Mouse (Mus musculus) megakaryocyte progenitor cell, adult 5-6 weeks (primary cell): ENCODE data around the gene Dennd6b. TPM values are rescaled to one million over a fixed set of nuclear protein-coding genes. Genes with fewer than 3 reads are reported as not detected.

ENCODE experiments used
- ATAC-seq: replicated peaks from 2 replicates; pipeline ENCODE4 v1.8.0; 2016; ENCODE audit warnings: mild to moderate bottlenecking, moderate TSS enrichment, inconsistent platforms; ENCODE audit not compliant: poor library complexity
- total RNA-seq, 2 experiments: library from RNA; stranded (forward) in 1 of 2; stranded (reverse) in 1 of 2; fragments of 157-497, 149-512 nt in 1 of 2; fragments of 200-1000 nt in 1 of 2; gene quantifications; 2 replicates each; pipeline versions ENCODE4 v1.2.3 to v1.2.4; 2015 to 2017

Dennd6b gene
- total RNA-seq (2015) (1.6 and 2.4 TPM in 2 replicates), total RNA-seq (2017) (1.3 and 2.5 TPM in 2 replicates)

GRCm38 (mm10) chr15:89196313-89196706 is at the start of gene Dennd6b:
TSS of gene Dennd6b (minus strand) at chr15:89196496.
- ATAC-seq, result peak; percentile 97

- no peak for ATAC-seq
Measured at GRCm38 (mm10) chr15:89241025-89241424, 44.7 kb upstream of the Dennd6b start.

GRCm38 (mm10) chr15:89239751-89240392 is 43.6 kb upstream of the Dennd6b start:
- peak; percentile 87 for ATAC-seq

DNA sequence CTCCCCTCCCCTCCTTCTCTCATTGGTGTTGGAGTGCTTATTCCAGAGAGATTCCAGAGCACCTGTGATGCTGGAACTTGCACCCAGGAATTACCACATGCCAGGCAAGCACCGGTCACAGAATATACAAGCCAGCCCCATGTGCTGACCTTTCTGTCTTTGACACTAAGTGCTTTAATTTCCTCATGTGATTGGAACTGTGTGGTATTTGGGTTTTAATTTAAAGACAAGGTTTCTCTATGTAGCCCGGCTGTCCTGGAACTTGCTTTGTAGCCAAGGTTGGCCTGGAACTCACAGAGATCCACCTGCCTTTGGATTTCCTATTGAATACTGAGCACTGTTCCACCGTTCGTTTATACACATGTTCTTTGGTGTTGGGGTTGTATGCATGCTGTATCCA is 37.8 kb upstream of the Dennd6b start:
- ATAC-seq, result no peak

DNA sequence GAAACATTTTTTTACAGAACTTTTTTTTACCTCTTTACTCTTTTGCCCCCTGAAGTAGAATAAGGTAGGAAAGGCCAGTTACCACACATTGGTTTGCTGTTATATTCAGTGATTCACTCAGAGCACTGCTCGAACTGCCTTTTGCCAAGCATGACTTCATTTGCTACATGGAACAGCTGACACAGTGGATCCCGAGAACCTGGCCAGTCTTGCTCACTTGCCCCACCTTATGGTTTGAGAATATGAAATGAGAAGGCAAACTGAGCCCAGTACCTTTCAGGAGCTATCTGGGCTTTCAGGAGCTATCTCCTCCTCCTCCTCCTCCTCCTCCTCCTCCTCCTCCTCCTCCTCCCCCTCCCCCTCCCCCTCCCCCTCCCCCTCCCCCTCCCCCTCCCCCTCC is 37.3 kb upstream of the Dennd6b start:
- peak; percentile 71 for ATAC-seq

- ATAC-seq, result peak; percentile 69
Measured at GRCm38 (mm10) chr15:89215611-89216233, 19.4 kb upstream of the Dennd6b start.

DNA sequence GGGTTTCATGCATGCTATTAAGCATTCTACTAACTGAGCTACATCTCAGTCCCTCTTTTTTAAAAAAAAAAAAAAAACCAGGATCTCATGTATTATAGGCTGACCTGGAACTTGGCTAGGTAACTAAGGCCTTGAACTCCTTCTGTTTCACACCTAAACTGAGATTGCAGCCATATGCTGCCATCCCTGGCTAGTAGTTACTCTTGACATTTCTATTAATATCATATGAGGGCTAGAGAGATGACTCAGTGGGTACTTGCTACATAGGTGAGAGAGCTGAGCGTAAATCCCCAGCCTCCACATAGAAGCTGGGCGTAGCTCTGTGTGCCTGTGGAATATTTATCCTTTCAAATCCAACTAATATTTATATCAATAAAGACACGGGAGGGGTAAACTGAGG is 18.7 kb upstream of the Dennd6b start:
- ATAC-seq, result no peak

DNA sequence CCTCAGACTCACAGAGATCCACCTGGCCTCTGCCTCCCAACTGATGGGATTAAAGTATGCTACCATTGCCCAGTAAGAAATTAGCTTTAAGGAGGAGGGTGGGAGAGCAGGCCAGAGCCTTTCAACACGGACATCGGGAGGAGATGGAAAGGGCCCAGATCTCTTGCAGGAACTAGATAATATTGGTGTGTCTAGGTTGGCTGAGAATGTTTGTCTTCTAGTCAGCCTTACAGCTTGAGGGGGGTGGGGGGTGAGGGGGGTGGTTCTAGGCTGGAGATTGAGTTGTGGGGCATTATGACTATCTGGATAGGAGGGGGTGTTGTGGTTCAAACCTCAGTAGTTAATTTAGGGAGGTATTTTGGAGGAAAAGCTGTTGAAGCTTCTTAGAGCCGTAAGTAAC is 17.2 kb upstream of the Dennd6b start:
- no peak for ATAC-seq

GRCm38 (mm10) chr15:89212495-89212894 is 16.2 kb upstream of the Dennd6b start:
- ATAC-seq, result no peak

- ATAC-seq, result no peak
Measured at GRCm38 (mm10) chr15:89211716-89212461, 15.6 kb upstream of the Dennd6b start.

DNA sequence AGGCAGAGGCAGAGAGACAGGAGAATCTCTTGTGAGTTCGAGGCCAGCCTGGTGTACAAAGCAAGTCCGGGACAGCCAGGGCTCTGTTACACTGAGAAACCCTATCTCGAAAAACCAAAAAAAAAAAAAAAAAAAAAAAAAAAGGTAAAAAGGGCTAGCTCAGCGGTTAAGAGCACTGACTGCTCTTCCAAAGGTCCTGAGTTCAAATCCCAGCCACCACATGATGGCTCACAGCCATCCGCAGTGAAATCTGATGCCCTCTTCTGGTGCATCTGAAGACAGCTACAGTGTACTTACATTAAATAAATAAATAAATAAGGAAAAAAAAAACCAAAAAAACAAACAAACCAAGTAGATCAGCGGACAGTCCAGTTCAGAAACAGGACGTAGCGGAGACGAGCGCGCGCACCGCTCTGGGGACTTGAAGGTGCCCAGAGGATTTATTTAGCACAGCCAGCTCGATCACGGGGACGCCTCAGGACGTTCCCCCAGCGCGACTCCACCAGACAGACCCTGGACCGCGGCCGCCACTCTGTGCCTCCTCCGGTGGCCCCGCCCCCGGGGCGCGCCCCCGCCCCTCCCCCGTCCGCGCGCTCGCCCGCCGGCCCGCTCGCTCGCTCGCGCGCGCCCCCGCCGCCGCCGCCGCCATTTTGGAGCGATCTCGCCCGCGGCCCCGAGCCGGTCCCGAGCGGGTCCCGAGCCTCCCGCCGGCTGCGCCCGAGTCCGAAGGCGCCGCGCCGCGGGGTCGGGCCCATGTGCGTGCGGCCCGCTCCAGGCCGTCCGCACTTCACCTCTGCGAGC is 14.8 kb upstream of the Dennd6b start, which contains the start of gene Ppp6r2:
Ppp6r2 (plus strand) TSS at position 639 of the 801 bp plus-strand sequence.
- peak; percentile 36 for ATAC-seq

GRCm38 (mm10) chr15:89209886-89210761 is 13.8 kb upstream of the Dennd6b start:
- peak; percentile 66 for ATAC-seq

DNA sequence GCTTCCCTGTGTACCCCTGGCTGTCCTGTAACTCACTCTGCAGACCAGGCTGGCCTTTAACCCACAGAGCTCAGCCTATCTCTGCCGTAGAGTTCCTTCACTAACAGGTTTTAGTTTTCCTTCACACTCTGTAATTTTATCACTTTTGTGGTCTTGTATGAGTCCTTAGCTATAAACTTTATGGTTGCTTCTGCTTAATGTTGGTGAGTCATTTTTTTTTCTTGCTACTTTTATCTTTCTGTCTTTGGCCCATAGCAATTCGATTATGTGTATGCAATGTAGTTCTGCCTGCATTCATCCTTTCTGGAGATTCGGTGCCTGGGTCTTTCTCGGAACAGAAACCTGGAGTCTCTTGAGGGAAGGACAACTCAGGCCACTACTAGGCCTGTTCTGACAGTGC is 11.2 kb upstream of the Dennd6b start:
- no peak for ATAC-seq

- ATAC-seq, result no peak
Measured at GRCm38 (mm10) chr15:89197056-89197455, 760 bp upstream of the Dennd6b start.

- ATAC-seq, result peak; percentile 89
Measured at GRCm38 (mm10) chr15:89195690-89196312, 495 bp downstream of the Dennd6b start.

DNA sequence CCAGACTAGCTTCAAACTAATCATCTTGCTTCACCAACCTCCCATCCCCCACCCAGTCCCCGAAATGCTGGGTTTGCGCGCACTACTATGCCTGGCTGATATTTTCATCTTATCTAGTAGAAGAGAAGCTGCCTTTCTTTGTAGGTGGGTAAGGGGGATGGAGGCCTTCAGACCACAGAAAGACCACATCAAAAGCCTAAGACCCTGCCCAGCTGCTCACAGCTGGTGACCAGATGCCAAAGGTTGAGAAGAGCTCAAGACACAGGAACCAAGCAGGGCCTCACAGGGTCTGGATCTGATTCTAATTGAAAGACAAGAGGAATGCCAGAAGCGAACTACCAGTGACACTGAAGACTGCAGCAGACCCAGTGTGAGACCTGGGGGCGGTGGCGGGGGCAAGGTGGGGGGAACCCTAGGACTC is 1.0 kb downstream of the Dennd6b start:
- ATAC-seq, result no peak

- ATAC-seq, result no peak
Measured at GRCm38 (mm10) chr15:89184937-89185227, 11.4 kb downstream of the Dennd6b start.

- no peak for ATAC-seq
Measured at GRCm38 (mm10) chr15:89184141-89184936, 12.0 kb downstream of the Dennd6b start.

- ATAC-seq, result no peak
Measured at GRCm38 (mm10) chr15:89182842-89183241, 13.5 kb downstream of the Dennd6b start.
